Mouse (Mus musculus) adrenal gland, adult 8-10 months (tissue): ENCODE measurements around the gene Eif3c. TPM values are rescaled to one million over a fixed set of nuclear protein-coding genes. Genes with fewer than 3 reads are reported as not detected.

ENCODE experiments used
- microRNA-seq, 2 experiments: library from miRNA; unstranded; fragments of <30 nt; microRNA quantifications; one replicate each; pipeline ENCODE4 v1.2.0; 2022
- total RNA-seq, 4 experiments: library from RNA; stranded (reverse); gene quantifications; 2 replicates each; pipeline ENCODE4 v1.2.4; 2022

Eif3c gene
- total RNA-seq, 4 experiments from 2014 or later, result 206 to 258 (median 232) TPM

Small RNA genes lying within 50 kb of the gene (microRNA-seq; reads per million reads assigned to microRNA genes)
- gene Mir7059, result 0.53 to 1.3 reads per million in 2 experiments

Other genes with a start within 250 kb of the Eif3c start
- 1 to 10 TPM in 3 of 4 experiments, under 1 TPM in 1; 0.49 to 2.0 (median 1.6) TPM for gene Lat, start 196.8 kb downstream of the Eif3c start, total RNA-seq
- 10 to 100 TPM; 36.9 to 57.2 (median 45.6) TPM for gene Spns1, start 189.0 kb downstream of the Eif3c start, total RNA-seq
- 10 to 100 TPM in 2 of 4 experiments, 1 to 10 TPM in 2; 6.5 to 10.8 (median 8.8) TPM for gene Nfatc2ip, start 169.7 kb downstream of the Eif3c start, total RNA-seq
- gene Cd19, start 151.5 kb downstream of the Eif3c start, total RNA-seq, result under 1 TPM; 0.56 to 0.94 (median 0.78) TPM
- 100 to 1,000 TPM in 2 of 4 experiments, 10 to 100 TPM in 2; 52.1 to 174 (median 93.2) TPM for gene Rabep2, start 137.7 kb downstream of the Eif3c start, total RNA-seq
- under 1 TPM in 1 of 4 experiments, not detected in 3; 0.08 TPM for gene Atp2a1, start 103.3 kb downstream of the Eif3c start, total RNA-seq
- gene Sh2b1, start 91.0 kb downstream of the Eif3c start, total RNA-seq, result 10 to 100 TPM; 54.3 to 78.7 (median 65.2) TPM
- gene Tufm, start 79.0 kb downstream of the Eif3c start, total RNA-seq, result 100 to 1,000 TPM; 205 to 255 (median 223) TPM
- 100 to 1,000 TPM in 2 of 4 experiments, 10 to 100 TPM in 2; 83.3 to 141 (median 110) TPM for gene Atxn2l, start 63.0 kb downstream of the Eif3c start, total RNA-seq
- gene Apobr, start 18.5 kb upstream of the Eif3c start, total RNA-seq, result 1 to 10 TPM; 1.4 to 4.3 (median 3.3) TPM
- gene Cln3, start 19.4 kb upstream of the Eif3c start, total RNA-seq, result 10 to 100 TPM; 25.6 to 55.5 (median 39.8) TPM
- not detected for gene Il27, start 28.5 kb upstream of the Eif3c start, total RNA-seq
- 10 to 100 TPM in 2 of 4 experiments, 1 to 10 TPM in 2; 7.9 to 17.5 (median 10.3) TPM for gene Nupr1, start 64.5 kb upstream of the Eif3c start, total RNA-seq
- gene Sgf29, start 82.9 kb upstream of the Eif3c start, total RNA-seq, result 10 to 100 TPM; 30.5 to 44.4 (median 38.2) TPM
- gene Sult1a1, start 110.0 kb upstream of the Eif3c start, total RNA-seq, result 10 to 100 TPM; 33.4 to 42.0 (median 40.2) TPM
- gene Bola2, start 129.0 kb upstream of the Eif3c start, total RNA-seq, result 100 to 1,000 TPM in 1 of 4 experiments, 10 to 100 TPM in 3; 78.0 to 116 (median 95.6) TPM
- gene Slx1b, start 129.4 kb upstream of the Eif3c start, total RNA-seq, result 10 to 100 TPM; 14.7 to 21.1 (median 18.2) TPM
- 10 to 100 TPM; 21.0 to 28.2 (median 25.0) TPM for gene Coro1a, start 141.4 kb upstream of the Eif3c start, total RNA-seq
- 100 to 1,000 TPM; 117 to 195 (median 156) TPM for gene Mapk3, start 193.2 kb upstream of the Eif3c start, total RNA-seq
- 1 to 10 TPM; 1.8 to 9.2 (median 5.6) TPM for gene Gdpd3, start 199.9 kb upstream of the Eif3c start, total RNA-seq
- gene Ypel3, start 210.5 kb upstream of the Eif3c start, total RNA-seq, result 100 to 1,000 TPM; 114 to 148 (median 125) TPM
- under 1 TPM in 3 of 4 experiments, not detected in 1; 0.35 to 0.74 (median 0.56) TPM for gene Tbx6, start 215.1 kb upstream of the Eif3c start, total RNA-seq
- 100 to 1,000 TPM in 1 of 4 experiments, 10 to 100 TPM in 3; 85.9 to 100 (median 94.9) TPM for gene Ppp4c, start 226.1 kb upstream of the Eif3c start, total RNA-seq
- 10 to 100 TPM in 3 of 4 experiments, 1 to 10 TPM in 1; 9.4 to 16.7 (median 13.8) TPM for gene Fam57b, start 231.3 kb upstream of the Eif3c start, total RNA-seq